Mouse (Mus musculus): ENCODE measurements around the gene Ddx58. TPM values are rescaled to one million over a fixed set of nuclear protein-coding genes. Genes with fewer than 3 reads are reported as not detected.

Gene Ddx58
- total and polyA plus RNA-seq, 2 experiments from 2014 or later = 2.8 to 7.6 TPM

DNA sequence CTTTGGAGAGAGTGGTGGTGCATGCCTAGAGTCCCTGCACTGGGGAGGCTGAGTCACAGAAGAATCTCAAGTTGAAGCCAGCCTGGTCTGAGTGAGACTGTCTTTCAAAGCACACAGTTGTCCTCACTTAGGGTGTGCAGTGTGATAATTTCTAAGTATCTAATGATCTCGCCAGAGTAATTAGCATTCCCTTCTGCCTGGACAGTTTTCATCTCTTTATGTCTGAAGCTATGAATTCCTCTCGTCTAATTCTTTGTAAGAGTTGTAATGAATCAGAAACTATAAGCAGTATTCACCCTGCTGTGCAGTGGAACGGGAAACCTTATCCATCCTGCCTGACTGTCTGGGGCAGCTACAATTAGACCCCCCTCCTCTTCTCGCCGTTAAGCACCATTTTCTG lies 31.9 kb downstream of the Ddx58 start:
- H3K4me1 ChIP-seq (ENCODE audit: insufficient read depth) = no peaks in the 10 kb centered on the region
- no peak overlapping the region for H3K4me3 ChIP-seq (ENCODE audit: low read depth, low read length)
- WGBS = 15% methylated on average over 5 of the region's 5 CpGs
- ATAC-seq (no peak), DNase-seq (no peak)
- TF ChIP-seq CTCF (IDR thresholded peaks at IDR 0.05; ENCODE audit: low read depth) = no peak
- no peaks in the 10 kb centered on the region for H3K9me3 ChIP-seq (ENCODE audit: low read length)
- H3K36me3 ChIP-seq (ENCODE audit: insufficient read depth) = peaks cover 3% of the 10 kb centered on the region; the same call in 1 of the 2 replicates
- H3K4me2 ChIP-seq (ENCODE audit: low read depth) = no peak overlapping the region
- H3K27ac ChIP-seq (ENCODE audit: low read depth, low read length) = no peak overlapping the region
- no peaks in the 10 kb centered on the region for H3K27me3 ChIP-seq (ENCODE audit: insufficient read depth, low read length)
- H3K9ac ChIP-seq = no peak overlapping the region

DNA sequence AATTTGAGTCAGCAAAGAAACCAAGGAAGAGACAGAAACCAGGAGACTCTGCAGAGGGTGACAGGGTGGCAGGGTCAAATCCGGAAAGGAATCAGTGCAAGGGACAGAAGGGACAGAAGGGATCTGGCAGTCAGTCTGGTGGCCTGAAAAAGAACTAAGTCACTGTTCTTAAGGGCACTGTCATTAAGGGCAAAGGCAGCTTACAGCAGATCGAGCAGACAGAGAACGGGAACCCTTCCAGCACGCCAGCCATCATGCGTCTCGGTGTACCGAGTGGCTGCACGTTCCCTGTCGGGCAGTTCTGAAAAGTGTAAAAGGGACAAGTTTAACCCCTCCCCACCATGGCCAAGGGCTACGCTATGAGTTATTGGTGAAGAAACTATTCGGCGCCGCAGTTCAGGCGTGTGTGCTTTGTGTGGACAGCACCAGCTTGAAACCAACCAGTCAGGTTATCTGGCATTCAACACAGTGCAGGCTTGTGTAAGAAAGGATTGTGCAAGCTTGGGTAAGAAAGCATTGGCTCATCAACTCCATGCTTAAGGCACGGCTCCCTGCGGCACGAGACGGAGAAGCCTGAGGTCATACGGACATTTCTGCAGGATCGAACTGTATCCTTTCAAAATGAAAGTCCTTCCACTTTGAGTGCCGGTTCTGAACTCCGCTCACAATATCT lies 34.3 kb downstream of the Ddx58 start:
- ATAC-seq (no peak), DNase-seq (no peak)
- Histone ChIP-seq H3K4me2 (ENCODE audit: low read depth) (no peak overlapping the region), H3K36me3 (ENCODE audit: insufficient read depth) (peaks cover 17% of the 10 kb centered on the region), H3K27ac (ENCODE audit: low read depth, low read length) (no peak overlapping the region), H3K9me3 (ENCODE audit: low read length) (no peaks in the 10 kb centered on the region), H3K27me3 (ENCODE audit: insufficient read depth, low read length) (no peaks in the 10 kb centered on the region), H3K4me3 (ENCODE audit: low read depth, low read length) (no peak overlapping the region), H3K9ac (no peak overlapping the region), H3K4me1 (ENCODE audit: insufficient read depth) (no peaks in the 10 kb centered on the region)
- TF ChIP-seq CTCF (IDR thresholded peaks at IDR 0.05; ENCODE audit: low read depth) = no peak
- WGBS = 90% methylated on average over 22 of the region's 22 CpGs

DNA sequence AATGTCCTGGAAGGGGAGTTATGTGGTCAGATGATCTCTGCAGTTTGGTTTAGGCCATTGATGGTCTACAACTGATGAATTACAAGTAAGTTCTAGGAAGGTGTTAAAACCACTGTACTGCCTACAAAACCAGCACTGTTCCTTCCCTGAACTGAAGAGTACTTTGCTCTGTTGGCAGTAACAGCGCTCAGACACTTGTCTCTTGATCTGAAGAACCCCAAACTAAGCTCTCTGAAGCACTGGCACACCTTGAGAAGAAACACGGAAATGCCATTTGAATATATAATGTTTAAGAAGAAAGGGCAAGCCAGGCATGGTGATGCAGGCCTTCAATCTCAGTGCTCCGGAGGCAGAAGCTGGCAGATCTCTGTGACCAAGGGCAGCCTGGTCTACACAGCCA lies 35.3 kb downstream of the Ddx58 start:
- H3K4me3 ChIP-seq (ENCODE audit: low read depth, low read length) = no peak overlapping the region
- no peaks in the 10 kb centered on the region for H3K27me3 ChIP-seq (ENCODE audit: insufficient read depth, low read length)
- no peak overlapping the region for H3K27ac ChIP-seq (ENCODE audit: low read depth, low read length)
- no peak overlapping the region for H3K4me2 ChIP-seq (ENCODE audit: low read depth)
- WGBS = 89% methylated on average over 3 of the region's 3 CpGs
- TF ChIP-seq CTCF (IDR thresholded peaks at IDR 0.05; ENCODE audit: low read depth) = no peak
- no peaks in the 10 kb centered on the region for H3K4me1 ChIP-seq (ENCODE audit: insufficient read depth)
- H3K36me3 ChIP-seq (ENCODE audit: insufficient read depth) = peaks cover 17% of the 10 kb centered on the region
- H3K9me3 ChIP-seq (ENCODE audit: low read length) = no peaks in the 10 kb centered on the region
- no peak for ATAC-seq
- no peak overlapping the region for H3K9ac ChIP-seq
- no peak for DNase-seq

DNA sequence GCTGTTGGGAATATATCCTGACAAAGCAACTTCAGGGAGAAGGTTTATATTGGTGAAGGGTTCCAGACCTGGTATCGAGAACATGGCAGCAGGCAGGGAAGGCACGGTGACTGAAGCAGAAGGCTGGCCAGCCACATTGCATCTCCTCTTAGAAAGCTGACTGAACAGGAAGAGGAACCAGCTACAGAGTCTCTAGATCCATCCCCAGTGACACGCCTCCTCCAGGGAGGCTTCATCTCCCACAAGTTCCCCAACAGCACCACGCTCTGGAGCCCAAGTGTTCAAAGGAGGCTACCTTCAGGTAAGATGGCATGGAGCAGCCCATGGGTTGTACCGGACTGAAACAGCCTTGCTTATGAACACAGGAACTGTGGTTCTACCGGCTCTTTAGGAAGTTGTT lies 37.4 kb downstream of the Ddx58 start:
- Histone ChIP-seq H3K4me1 (ENCODE audit: insufficient read depth) (no peaks in the 10 kb centered on the region), H3K4me3 (ENCODE audit: low read depth, low read length) (no peak overlapping the region), H3K27me3 (ENCODE audit: insufficient read depth, low read length) (no peaks in the 10 kb centered on the region), H3K27ac (ENCODE audit: low read depth, low read length) (no peak overlapping the region), H3K9ac (no peak overlapping the region), H3K9me3 (ENCODE audit: low read length) (no peaks in the 10 kb centered on the region), H3K36me3 (ENCODE audit: insufficient read depth) (peaks cover 31% of the 10 kb centered on the region), H3K4me2 (ENCODE audit: low read depth) (no peak overlapping the region)
- TF ChIP-seq CTCF (IDR thresholded peaks at IDR 0.05; ENCODE audit: low read depth) = no peak
- 93% methylated on average over 6 of the region's 6 CpGs for WGBS
- ATAC-seq (no peak), DNase-seq (no peak)

DNA sequence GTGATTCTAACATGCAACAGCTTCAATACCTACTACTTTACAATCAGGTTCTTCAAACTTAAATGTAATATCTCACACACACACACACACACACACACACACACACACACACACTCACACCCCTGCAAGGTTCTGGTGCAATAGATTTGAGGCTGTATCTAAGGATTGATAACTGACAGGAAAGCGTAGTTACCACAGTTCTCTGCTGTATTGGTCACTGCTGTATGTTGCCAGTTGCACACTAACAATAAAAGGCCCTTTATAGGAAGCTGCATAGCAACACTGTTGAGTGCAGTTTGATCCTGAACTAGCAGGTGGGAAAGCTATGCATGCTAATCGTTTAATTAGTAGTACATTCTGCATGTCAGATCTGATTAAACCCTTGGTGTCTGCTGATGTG lies 44.3 kb downstream of the Ddx58 start:
- Histone ChIP-seq H3K9ac (no peak overlapping the region), H3K4me2 (ENCODE audit: low read depth) (no peak overlapping the region), H3K9me3 (ENCODE audit: low read length) (no peaks in the 10 kb centered on the region), H3K27me3 (ENCODE audit: insufficient read depth, low read length) (no peaks in the 10 kb centered on the region), H3K4me1 (ENCODE audit: insufficient read depth) (no peaks in the 10 kb centered on the region), H3K36me3 (ENCODE audit: insufficient read depth) (peaks cover 54% of the 10 kb centered on the region), H3K27ac (ENCODE audit: low read depth, low read length) (no peak overlapping the region), H3K4me3 (ENCODE audit: low read depth, low read length) (no peak overlapping the region)
- no peak for ATAC-seq
- no peak for TF ChIP-seq CTCF (IDR thresholded peaks at IDR 0.05; ENCODE audit: low read depth)
- no peak for DNase-seq
- WGBS = 93% methylated on average over 2 of the region's 2 CpGs

DNA sequence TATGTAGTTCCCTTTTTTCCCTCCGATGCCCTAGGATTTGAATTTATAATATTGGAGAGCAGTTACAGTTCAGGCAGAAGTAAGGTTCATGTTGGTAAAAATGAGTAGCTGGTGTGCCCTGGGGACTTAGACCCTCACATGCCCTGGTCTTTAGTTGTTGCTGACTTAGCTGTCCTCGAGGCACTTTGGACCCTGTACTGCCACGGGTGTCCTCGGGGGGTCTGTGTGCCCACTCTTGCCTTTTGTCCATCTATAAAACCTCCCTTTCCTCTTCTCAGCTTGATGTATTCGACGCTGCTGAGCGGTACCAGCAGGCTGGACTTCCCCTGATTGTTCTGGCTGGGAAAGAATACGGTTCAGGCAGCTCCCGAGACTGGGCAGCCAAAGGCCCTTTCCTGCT lies 46.2 kb downstream of the Ddx58 start:
- Histone ChIP-seq H3K36me3 (ENCODE audit: insufficient read depth) (peaks cover 72% of the 10 kb centered on the region), H3K27me3 (ENCODE audit: insufficient read depth, low read length) (no peaks in the 10 kb centered on the region), H3K9me3 (ENCODE audit: low read length) (no peaks in the 10 kb centered on the region), H3K4me1 (ENCODE audit: insufficient read depth) (no peaks in the 10 kb centered on the region), H3K4me2 (ENCODE audit: low read depth) (no peak overlapping the region), H3K9ac (no peak overlapping the region), H3K27ac (ENCODE audit: low read depth, low read length) (no peak overlapping the region), H3K4me3 (ENCODE audit: low read depth, low read length) (no peak overlapping the region)
- 68% methylated on average over 9 of the region's 9 CpGs for WGBS
- ATAC-seq (no peak), DNase-seq (no peak)
- TF ChIP-seq CTCF (IDR thresholded peaks at IDR 0.05; ENCODE audit: low read depth) = no peak

DNA sequence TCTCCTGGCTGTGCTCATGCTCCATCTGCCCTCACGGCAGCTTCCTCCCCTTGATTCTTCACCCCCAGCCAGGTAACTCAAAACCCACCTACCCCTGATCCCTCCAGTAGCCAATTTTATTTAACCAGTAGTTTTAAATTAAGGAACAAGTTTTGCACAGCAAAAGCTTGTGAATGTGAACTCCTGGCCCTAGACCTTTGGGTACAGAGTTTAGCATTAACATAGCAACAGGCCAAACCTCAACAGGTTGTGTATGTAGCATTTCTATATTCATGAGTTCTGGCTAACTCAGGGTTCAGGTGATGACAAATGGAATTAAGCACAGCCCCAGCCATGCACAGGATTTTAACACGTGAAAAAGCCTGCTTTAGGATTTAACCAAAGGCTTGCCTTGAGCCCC lies 47.4 kb downstream of the Ddx58 start:
- Histone ChIP-seq H3K4me1 (ENCODE audit: insufficient read depth) (no peaks in the 10 kb centered on the region), H3K4me3 (ENCODE audit: low read depth, low read length) (no peak overlapping the region), H3K9me3 (ENCODE audit: low read length) (no peaks in the 10 kb centered on the region), H3K9ac (no peak overlapping the region), H3K27ac (ENCODE audit: low read depth, low read length) (no peak overlapping the region), H3K27me3 (ENCODE audit: insufficient read depth, low read length) (no peaks in the 10 kb centered on the region), H3K4me2 (ENCODE audit: low read depth) (no peak overlapping the region), H3K36me3 (ENCODE audit: insufficient read depth) (peaks cover 70% of the 10 kb centered on the region)
- 70% methylated on average over 2 of the region's 2 CpGs for WGBS
- DNase-seq (no peak), ATAC-seq (no peak)
- no peak for TF ChIP-seq CTCF (IDR thresholded peaks at IDR 0.05; ENCODE audit: low read depth)

All from forebrain, postnatal 0 days (tissue).